Mouse (Mus musculus) kidney, adult 9 months (tissue): Measurements from ENCODE around the gene Arhgef17.

Source experiments
- DNase-seq: peaks from one replicate; pipeline ENCODE4 v3.0.0; 2022

Gene Arhgef17

DNA sequence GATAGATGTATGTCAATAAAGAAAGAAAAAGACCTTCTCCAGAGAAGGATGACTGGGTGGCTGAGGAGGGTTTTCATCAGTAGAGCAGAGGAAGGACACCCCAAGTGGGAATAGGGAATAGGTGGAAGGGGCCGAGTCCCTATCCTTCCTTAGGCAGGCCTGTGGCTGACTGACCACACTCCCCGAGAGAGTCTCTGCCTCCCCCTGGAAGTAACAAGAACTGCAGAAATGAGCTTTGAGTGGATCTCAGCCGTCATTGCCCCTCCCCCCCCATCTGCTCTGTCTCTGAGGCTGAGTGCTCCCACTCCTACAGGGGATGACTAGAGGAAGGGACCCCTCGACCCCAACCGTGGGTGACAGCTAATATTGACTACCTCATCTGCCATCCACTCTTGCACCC, 9.3 kb upstream of the Arhgef17 start:
- DNase-seq, result no peak

DNA sequence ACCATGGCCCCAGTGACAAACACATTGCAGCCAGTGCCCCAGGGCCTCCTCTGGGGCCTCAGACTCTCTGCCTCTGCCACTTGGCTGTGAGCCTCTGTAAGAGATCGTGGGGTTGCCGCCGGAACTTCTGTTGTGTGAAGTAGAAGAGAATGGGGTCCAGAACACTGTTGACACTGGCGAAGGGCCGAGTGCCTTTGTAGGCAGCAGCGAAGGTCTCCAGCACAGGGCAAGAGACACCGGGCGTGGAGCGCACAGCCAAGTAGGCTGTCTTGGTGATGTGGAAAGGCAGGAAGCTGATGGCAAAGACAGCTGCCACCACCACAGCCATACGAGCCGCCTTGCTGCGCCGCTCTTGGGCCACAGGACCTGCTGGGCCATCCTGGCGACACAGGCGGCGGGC, 6.2 kb upstream of the Arhgef17 start:
- DNase-seq, result no peak

DNA sequence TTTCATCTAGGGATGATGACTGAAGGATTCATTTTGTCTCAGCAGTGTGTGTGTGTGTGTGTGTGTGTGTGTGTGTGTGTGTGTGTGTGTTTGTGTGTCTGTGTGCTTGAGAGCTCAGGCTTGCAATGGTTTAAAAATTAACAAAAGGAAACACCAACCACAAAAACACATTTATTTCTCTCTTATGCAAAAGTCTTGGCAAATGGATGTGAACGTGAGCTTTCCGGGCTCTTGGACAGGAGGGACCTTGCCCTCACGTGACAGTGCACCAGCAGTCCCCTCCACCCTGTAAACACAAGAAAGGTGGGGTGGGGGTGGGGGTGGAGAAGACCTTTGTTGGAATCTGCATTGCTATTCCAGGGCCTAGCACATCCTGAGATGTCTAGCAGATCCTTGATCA, 5.6 kb upstream of the Arhgef17 start:
- DNase-seq, result no peak

DNA sequence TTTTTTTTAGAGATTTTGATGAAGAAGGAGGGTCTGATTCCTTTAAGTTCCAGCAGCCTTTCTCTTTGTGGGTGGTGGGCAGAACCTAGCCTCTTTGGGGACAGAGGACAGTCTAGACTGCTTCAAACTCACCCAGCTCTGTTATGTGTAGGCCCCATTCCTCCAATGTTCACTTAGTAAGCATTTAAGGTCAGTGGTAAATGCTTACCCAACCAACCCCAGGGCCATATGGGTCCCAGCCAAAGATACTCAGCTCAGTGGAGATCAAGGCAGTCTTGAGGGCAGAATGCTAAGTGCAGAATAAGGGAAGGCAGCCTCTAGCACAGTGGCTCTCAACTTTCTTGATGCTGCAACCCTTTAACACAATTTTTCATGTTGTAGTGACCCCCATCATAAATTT, 1.6 kb upstream of the Arhgef17 start:
- no peak for DNase-seq

DNA sequence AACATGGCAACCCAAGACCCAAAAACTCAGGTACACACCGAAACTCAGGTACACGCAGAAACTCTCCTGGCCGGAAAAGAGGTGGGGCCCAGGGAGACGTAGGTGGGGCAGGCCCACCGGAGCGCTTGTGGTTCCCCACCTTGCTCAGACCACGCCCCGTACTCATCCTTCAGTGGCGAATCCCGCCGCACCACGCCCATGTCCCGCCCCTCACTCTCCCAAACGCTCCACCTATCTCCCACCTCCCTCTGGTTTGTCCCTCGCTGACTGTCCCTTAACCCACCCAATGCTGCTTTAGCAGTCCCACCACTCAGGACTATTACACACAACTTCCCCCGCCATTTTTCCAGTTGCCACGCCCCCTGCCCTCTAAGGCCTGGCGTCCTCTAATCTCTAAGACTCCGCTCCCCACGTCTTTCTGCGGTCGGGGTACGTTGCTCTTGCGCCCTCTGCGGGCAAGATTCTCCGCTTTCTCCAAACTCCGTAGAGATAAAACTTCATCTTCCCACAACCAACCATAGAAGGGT, 637 bp upstream of the Arhgef17 start:
- DNase-seq, result peak; percentile 91

DNA sequence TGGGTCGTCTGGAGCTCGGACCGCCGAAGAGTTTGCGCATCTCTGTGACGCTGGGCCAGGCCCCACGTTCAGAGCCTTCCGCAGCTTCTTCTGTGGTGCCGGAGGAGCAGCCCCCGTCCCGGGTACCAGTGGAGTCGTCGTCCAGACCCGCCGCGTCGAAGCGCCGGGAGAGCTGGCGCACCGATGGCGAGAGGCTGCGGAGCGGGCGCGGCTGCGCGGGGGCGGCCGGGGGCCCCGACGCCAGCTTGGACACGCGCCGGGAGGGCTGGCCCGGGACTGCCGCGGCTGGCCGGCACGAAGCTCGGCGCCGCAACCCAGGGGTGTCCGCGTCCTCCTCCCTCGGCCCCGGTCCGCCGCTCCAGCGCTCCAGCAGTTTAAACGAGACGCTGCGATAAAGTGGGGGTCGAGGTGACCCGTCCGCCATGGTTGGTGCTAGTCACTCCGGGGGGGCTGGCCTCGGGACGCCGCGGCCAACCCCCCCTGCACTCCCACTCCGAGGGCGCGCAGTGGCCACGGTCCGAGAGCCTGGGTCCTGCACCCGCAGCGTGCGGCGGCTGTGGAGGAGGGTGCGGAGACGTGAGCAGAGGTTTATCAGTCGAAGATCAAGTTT, 486 bp downstream of the Arhgef17 start:
- DNase-seq, result no peak

DNA sequence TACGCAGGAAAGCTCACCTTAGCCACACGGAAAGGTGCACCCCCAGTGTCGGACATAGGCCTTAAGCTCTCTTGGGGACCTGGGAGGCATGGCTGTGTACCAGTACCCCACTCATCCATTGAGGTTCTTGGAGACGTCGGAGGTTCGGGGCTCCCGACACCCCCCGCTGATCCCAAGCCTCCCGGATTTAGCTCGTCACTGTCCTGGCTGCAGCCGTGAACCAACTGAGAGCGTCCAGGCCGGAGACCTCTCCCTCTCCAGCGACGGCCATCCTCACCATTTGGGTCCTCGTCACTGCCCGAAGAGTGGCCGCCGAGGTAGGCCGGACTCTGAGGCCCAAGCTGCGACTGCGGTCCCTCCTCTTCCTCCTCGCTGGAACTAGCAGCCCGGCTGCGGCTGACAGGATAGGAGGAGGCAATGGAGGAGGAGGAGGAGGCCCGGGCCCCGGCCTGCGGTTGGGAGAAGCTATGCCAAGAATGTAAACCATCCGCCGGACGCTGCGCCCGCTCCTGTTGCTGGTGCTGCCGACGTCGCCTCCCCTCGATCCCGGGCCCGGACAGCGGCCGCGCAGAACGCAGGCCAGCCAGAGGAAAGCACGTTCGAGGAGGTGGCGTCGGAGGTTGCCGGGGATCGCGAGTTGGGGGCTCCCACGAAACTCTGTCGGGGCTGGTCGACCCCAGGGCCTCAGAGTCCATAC, 1.1 kb downstream of the Arhgef17 start:
- DNase-seq, result peak; percentile 66

DNA sequence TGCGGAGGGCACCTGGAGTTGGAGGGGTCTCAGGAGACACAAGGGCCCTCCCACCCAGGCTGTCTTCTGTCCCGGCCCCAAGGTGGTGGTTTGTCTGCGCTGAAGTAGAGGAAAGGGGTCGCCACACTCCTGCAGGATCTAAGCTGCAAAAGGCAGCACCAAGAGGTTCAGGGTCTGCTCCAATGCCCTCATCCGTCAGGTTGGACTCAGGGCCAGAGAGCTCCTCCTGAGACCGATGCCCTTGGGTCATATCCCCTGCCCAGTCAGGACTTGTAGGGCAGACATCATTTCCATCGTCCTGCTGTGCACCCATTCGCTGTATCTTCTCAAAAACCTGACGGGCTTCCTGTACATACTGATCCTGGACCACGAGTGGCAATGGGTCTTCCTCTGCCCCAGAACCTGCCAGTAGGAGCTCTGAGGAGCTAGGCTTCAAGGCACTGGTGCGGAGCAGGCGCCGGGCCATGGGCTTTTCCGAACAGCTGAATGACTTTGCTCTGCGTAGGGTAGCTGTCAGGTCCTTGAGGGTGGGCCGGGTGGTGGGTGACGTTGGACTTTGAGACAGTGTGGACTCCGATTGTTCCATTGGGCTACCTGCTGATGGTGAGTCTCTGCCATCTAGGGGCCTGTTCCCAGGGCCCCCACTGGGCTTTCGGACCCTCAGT, 2.1 kb downstream of the Arhgef17 start:
- DNase-seq, result no peak

DNA sequence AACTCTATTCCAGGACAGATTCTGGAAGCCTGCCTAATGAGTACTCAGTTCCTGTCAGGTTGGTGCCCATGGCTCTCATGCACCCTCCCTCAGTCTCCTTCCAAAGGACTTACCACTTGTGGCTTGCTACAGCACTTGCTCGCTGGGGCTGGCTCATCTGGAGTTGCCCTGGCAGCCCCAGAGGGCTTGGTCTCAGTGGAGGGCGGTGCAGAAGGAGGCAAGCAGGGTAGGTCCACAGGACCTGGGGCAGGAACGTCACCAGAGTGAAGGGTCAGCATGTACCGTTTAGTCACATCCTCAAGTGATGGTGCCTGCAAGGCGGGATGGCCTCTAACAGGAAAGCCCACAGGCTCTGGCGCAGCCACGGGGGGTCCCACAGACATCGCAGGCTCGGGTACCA, 3.5 kb downstream of the Arhgef17 start:
- DNase-seq, result no peak

DNA sequence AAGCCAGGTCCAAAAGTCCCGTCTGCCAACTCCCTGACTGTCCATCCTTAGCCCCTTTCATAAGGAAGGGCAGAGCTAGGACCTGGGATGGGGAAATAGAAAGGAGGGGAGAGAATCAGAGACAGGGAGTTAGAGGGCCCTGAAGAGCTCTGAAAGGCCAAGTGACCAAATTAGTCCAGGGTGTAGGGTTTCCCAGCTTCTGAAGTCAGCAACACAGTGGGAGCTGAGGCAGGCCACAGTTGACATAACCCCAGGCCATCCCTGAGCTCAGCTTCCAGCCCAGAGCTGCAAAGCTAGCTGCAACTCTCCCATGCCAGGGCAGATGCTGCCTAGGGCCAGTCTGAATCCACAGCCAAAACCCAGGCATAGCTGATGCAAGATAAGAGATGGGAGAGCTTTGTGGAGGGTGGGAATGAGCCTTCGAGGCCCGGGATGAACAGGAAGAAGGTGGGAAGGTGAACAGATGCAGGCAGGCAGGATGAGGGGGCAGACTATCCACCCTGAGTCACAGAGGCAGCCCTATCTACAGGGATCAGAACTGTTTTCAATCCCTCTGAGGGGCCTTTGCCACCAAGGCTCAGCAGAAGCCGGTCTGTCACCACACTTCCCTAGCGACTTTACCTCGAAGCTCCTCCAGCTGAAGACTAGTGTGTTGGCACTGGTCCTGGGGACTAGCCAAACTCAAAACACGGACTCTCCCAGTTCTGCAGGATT, 4.5 kb downstream of the Arhgef17 start:
- DNase-seq, result no peak

DNA sequence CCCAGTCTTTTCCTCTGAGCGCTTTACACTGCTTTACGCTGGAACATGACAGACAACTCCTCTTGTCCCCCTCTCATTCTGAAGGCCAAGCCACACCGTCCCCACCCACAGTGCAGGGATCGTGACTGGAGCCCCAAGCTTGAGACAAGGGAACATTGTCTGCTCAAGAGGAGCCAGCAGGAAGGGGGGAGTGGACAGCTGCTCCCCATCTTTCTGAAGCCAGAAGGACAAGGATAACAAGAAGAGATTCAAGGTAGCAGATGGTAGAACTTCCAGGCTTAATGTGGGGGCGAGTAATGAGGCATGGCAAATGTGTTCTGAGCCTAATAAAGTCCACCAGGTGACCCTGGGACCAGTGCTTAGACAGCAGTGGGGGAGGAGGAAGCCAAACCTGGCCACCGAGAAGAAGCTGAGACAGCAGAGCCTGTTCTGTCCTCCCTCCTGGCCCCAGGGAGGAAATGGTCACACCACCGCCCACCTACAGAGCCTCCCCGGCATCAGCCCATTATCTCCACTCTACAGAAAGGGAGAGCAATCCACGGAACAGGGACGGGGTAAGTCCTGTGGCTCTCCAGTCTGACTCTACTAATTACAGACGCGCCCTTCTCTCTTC, 5.5 kb downstream of the Arhgef17 start:
- DNase-seq, result peak; percentile 61

DNA sequence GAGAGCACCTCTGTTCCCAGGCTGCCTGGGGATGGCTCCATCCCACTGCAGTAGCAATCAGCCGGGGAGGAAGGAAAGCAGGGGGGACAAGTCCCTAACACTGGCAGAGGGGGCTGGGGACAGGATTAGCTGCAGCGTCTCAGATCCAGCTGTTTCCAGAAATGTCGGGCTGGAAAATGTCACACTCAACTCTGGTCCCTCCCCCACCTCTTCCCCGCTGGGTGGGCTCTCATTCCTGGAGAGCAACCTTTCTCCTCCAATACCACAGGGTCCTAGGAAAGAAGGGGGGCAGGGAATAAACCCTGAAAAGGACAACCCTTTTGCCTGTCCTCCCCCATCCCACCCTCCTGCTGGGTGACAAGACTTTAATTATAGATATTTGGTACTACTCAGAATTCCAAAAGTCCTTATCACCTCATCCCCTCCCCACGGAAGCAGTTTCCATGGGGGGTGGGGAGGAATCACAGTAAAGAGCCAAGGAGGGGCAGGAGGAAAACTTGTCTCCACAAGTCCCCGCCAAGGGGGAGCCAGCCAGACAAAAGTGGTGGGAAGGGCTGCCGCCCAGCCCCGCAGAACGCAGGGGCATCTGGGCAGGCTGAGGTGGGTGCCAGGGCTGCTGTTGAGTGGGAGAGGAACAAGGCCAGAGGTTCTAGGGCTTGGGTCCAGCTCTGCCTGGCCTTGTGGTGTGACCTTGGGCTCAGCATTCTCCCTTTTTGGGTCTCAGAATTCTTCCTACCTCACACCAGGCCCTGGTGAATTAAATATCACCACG, 7.0 kb downstream of the Arhgef17 start:
- DNase-seq, result no peak

DNA sequence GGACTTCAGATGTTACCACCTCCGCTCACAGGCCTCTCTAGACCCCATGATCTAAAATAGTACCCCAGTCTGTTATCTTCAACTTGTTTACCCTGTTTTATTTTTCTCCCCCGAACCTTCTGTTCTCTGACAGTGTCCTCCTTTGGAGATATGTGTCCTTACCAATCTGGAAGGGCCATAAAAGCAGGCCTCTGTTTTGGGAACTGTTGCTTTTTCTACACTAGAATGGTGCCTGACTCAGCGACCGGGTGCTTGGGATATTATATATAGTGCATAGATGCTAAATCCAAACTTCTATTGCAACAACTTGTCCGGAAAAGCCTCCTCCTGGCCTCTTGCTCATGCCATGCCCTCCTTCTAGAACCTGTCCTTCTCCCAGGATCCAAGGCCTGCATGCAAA, 7.7 kb downstream of the Arhgef17 start:
- DNase-seq, result no peak

DNA sequence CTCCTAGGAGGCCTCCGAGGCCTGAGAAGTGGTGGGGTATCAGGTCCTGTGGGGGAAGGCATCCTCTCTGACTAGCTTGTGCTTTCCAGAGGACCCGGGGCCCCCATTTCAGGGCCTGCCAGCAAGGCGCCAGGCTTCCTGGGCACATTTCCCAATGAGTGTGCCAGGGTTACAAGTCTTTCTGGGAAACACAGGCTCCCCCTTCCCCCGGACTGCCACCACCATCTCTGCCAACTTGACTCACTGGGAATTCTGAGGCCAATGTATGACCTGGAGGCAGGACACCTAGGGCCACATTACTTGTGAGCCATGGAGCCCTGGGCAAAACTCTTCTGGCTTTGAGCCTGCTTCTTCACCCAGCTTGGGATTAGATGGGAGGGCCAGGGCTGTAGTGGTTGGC, 9.0 kb downstream of the Arhgef17 start:
- no peak for DNase-seq

DNA sequence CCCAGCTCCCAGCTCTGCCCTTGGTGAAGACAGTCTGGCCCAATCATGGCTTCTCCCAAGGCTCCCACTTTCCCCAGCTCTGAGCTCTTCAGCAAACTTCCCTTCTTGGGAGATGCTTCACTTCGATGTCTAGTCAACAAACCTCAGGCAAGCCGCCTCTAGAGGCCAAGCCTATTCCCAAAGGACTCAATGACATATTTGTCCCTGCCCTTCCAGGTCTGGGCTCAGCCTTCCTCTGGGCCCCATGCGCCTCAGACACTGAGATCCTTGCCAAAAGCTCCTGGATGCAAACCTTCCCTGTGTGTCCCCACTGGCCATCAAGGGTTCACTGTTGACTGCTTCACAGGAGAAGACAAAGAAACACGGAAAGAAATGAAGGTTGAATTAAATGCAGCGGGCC, 10.6 kb downstream of the Arhgef17 start:
- DNase-seq, result no peak

DNA sequence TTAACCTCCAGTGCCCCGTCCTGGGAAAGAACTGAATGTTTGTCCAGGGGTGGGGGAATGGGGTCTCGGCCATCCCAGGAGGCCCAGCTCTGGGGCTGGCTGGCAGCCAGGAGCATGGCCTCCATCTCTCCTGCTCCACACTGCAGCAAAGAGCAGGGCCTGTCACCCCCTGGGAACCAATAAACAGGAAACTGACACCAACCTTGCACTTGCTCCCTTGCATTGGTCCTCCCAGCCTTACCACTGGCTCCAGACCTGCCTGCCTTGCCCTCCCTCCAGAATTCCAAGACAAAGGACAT, 12.1 kb downstream of the Arhgef17 start:
- DNase-seq, result peak; percentile 54

DNA sequence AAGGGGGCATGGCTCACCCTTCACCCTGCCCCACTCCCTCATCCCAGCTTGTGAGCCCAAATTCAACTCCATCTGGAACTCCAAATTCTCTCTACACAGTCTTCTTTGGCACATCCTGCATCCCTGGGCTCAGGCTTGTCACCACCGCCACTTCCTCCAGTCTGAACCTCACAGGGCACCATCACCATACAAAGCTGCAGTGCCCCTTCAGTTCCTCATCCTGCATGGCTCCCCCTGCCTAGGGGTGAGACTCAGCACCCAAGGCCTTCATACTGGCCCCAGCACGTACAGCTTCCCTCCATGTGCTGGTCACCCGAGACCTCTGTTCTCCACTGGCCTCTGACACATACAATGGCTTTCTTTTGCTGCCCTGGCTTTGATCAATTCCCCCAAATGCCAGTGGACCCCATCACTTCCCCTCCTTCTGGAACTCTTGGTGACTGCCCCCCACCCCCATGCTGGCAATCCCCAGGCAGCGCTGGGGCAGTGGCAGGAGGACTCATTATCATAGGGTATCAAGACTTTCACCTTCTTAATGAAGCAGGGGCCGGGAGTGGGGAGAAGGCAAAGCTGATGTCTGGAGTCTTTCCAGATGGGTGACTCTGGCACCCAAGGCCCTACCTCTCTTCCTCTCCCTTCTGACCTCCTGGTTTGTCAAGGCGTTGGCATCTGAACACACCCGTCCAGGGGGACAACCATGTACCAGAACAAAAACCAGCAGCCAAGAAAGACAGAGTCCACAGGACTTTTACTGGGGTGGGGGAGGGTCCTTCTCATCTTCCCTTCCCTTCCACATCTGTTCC, 12.7 kb downstream of the Arhgef17 start:
- no peak for DNase-seq

DNA sequence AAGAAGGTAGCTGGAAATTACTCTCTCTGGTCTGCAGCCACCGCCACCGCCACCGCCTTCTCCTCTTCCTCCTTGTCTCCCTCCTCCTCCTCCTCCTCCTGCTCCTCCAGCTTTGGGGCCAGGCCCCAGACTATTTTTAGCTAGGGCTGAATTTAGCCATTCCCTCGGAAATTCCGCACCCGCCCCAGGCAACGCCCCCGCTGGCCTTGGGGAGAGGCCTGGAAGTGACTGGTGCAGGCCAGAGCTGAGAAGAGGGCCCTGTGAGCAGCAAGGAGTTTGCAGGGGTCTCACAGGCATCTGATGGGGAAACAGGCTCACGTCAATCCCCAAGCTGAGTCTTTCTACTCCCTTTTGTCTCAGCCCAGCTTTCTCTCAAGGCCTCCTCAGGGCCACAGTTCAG, 13.7 kb downstream of the Arhgef17 start:
- DNase-seq, result no peak

DNA sequence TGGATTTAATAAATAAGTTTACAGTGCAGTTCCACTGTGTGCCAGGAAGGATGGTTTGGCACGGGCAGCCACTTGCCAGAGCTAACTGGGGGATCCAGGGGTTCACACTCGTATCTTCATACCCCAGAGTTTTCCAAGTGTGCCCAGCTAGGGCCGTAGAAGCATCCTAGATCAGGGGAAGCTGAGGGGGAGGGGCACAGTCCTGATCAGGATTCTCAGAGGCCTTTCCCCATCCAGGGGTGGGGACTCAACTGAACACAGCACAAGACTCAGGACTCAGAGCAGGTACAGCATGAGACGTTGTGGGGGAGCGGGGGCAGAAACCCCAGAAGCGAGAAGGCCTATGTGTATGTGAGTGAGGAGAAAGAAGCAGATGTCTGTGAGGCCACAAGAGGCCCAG, 14.2 kb downstream of the Arhgef17 start:
- no peak for DNase-seq

DNA sequence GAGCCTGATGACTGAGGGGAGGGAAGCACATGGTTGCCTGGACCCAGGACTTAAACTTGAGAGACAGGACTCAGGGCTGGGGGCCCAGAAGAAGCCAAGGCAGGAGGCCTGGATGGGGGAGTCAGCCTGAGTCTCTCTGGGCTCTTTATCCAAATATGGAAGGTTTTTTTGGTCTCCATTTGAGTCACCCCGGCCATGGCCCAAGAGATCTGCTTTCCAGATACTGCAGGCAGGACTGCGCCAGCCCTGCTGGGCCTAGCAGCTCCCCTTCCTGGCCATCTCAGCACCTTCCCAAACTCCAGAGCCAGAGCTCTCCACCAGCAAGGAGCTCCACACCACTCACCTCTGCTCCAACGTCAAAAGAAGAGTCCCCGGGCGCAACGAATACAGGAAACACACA, 15.4 kb downstream of the Arhgef17 start:
- no peak for DNase-seq

DNA sequence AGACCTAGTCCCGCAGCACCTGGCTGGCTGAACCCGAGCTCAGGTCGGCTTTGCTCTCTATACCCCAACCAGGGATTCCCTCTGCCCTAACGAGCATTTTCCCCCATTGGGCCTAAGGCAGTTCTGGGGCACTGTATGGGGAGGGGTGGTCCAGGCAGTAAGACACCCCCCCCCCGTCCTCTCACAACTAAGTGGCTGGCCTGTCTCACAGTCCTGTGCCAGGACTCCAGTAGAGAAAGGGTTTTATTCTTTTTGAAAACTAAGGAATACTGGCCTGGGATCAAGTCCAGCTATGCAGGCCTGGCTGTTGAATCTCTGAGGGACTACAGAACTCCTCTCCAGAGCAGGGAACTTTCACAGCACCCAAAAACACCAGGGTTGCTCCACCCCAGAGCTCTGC, 16.7 kb downstream of the Arhgef17 start:
- no peak for DNase-seq

DNA sequence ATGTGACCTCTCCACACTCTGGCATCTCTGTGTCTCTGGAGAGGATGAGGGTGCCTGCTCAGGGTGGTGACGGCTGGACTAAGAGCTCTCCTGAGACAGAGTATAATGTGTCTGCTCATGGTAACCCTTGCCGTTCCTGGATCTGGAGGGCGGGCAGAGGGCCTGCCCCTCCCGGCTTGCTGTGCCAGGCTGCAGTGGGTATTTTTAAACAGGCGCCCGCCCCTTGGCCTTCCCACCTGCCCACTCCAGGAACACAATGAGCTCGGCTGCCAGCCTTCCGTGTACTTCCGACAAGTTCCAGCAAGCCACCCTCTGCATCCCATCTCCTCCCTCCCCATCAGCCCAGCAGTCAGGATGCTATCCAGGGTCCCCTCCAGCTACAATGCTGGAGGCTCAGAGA, 20.1 kb downstream of the Arhgef17 start:
- DNase-seq, result no peak
